Mouse (Mus musculus): Measurements from ENCODE around the gene Cfap299.

The Cfap299 gene

GRCm38 (mm10) chr5:98842600-98843310 lies 513.7 kb downstream of the Cfap299 start:
- DNase-seq: no peak

GRCm38 (mm10) chr5:98844664-98845063 lies 515.6 kb downstream of the Cfap299 start:
- no peak for DNase-seq

All from B cell, adult 2 months (primary cell).